Mouse (Mus musculus): ENCODE data around the gene Nuf2. TPM values are rescaled to one million over a fixed set of nuclear protein-coding genes. Genes with fewer than 3 reads are reported as not detected.

The Nuf2 gene
- total RNA-seq (2021), result under 1 TPM; 0.13 to 0.25 TPM
- 0.12 and 0.18 TPM in 2 replicates for polyA plus RNA-seq (2012; rRNA removed)
- long read RNA-seq, result 0 reads

DNA sequence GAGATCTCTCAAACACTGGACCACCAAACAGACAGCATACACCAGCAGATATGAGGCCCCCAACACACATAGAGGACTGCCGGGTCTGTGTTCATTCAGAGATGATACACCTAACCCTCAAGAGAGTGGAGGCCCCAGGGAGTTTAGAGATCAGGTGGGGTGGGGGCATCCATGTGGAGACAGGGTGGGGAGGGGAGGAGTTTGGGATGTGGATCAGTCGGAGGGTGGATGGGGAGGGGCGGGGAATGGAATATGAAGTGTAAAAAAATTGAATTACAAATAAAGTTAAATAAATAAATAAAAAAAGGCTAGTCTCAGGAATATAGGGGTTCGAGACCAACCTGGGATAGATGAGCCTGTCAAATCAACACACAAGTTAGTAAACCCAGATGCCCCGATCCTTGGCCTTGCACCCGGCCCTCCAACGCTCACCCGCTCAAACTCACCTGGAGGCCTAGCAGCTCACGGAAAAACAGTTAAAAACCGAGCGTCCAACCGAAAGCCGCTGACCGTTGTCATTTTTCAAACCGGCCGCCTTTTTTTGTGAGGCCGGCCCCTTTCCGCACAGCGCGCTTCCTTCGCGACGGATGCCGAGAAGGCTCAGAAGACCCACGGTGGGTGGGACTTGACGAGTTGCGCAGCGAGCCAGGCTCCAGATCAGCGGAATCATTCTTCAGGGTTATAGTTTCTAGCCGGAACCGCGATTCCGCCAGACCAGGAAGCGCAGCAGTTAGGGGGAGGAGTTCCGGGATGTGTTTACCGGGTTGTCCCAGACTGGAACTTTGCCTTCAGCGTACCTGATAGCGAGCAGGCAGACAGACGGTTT is at the start of gene Nuf2:
Gene Nuf2, minus strand, starts transcription at position 589 of the 826 bp plus-strand sequence.
- WGBS, result under 1% methylated on average over 39 of the region's 39 CpGs
- no peaks in the 10 kb centered on the region for H3K79me2 ChIP-seq (replicated peaks; ENCODE audit: control insufficient read depth, insufficient read depth, low read length)
- intact Hi-C loops (cut with DNase I), result loop anchor here (5.0 to 10.0 kb wide), 2 partner anchors 141 to 604 kb away; no protein-coding TSS in a partner anchor
- H3K4me1 ChIP-seq (ENCODE audit: control insufficient read depth, insufficient read depth, low read length), result no peaks in the 10 kb centered on the region
- peak; percentile 96 for TF ChIP-seq EP300 (IDR thresholded peaks at IDR 0.05; ENCODE audit: insufficient read depth, low read depth, low read length)
- no peak for TF ChIP-seq CTCF (IDR thresholded peaks at IDR 0.05)
- TF ChIP-seq POLR2A (IDR thresholded peaks at IDR 0.05; ENCODE audit: insufficient read depth, low read depth, low read length), result peak; percentile 98
- H3K4me3 ChIP-seq, result peak within 1 kb of the TSS; percentile 58
- peak within 1 kb of the TSS; percentile 41; the same call in 1 of the 2 replicates for H3K9ac ChIP-seq (ENCODE audit: low read depth, low read length)
- no peaks in the 10 kb centered on the region for H3K36me3 ChIP-seq (ENCODE audit: control insufficient read depth, insufficient read depth, low read length)
- H3K27ac ChIP-seq, result peak within 1 kb of the TSS; percentile 96
- no peaks in the 10 kb centered on the region for H3K27me3 ChIP-seq (ENCODE audit: control insufficient read depth, insufficient read depth, low read length)
- peak; percentile 98 for DNase-seq

GRCm38 (mm10) chr1:169579572-169579971 is 48.3 kb upstream of the Nuf2 start:
- Histone ChIP-seq H3K4me3 (no peak overlapping the region), H3K36me3 (ENCODE audit: control insufficient read depth, insufficient read depth, low read length) (no peaks in the 10 kb centered on the region), H3K27ac (no peak overlapping the region), H3K27me3 (ENCODE audit: control insufficient read depth, insufficient read depth, low read length) (no peaks in the 10 kb centered on the region), H3K79me2 (replicated peaks; ENCODE audit: control insufficient read depth, insufficient read depth, low read length) (no peaks in the 10 kb centered on the region), H3K9ac (ENCODE audit: low read depth, low read length) (no peak overlapping the region), H3K4me1 (ENCODE audit: control insufficient read depth, insufficient read depth, low read length) (no peaks in the 10 kb centered on the region)
- 60% methylated on average over 3 of the region's 3 CpGs for WGBS
- no peak for DNase-seq
- intact Hi-C loops (cut with DNase I), result loop anchor here (5.0 kb wide), 1 partner anchor 78 kb away; the partner anchor contains the start of gene Rgs5
- no peak for TF ChIP-seq CTCF (IDR thresholded peaks at IDR 0.05)
- TF ChIP-seq EP300 (IDR thresholded peaks at IDR 0.05; ENCODE audit: insufficient read depth, low read depth, low read length), result no peak
- TF ChIP-seq POLR2A (IDR thresholded peaks at IDR 0.05; ENCODE audit: insufficient read depth, low read depth, low read length), result no peak

DNA sequence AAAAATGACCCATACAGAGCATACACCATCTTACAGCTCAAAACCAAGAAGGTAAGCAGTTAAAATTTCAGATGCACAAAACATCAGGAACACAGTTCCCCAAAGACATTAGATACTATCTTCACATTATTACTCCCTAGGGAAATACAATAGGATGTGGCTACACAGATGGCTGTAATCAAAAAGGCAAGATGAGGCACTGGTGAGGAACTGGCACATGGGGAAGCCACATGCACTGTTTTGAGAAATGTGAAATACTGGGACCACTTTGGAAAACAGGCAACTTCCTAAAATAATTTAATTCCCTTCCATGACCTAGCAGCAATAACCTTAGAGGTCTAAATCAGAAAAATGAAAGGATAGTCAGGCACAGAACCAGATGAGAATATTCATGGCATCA is 42.9 kb upstream of the Nuf2 start:
- H3K27ac ChIP-seq, result peak overlapping the region; percentile 53

GRCm38 (mm10) chr1:169555621-169556020 is 24.4 kb upstream of the Nuf2 start:
- TF ChIP-seq EP300 (IDR thresholded peaks at IDR 0.05; ENCODE audit: insufficient read depth, low read depth, low read length) (no peak), POLR2A (IDR thresholded peaks at IDR 0.05; ENCODE audit: insufficient read depth, low read depth, low read length) (no peak), CTCF (IDR thresholded peaks at IDR 0.05) (no peak)
- no peaks in the 10 kb centered on the region for H3K27me3 ChIP-seq (ENCODE audit: control insufficient read depth, insufficient read depth, low read length)
- intact Hi-C loops (cut with DNase I), result loop anchor here (10.0 kb wide), 1 partner anchor 99 kb away; the partner anchor contains the start of gene Rgs5
- 48% methylated on average over 2 of the region's 2 CpGs for WGBS
- H3K4me3 ChIP-seq, result no peak overlapping the region
- H3K9ac ChIP-seq (ENCODE audit: low read depth, low read length), result no peak overlapping the region
- H3K27ac ChIP-seq, result no peak overlapping the region
- no peak for DNase-seq
- H3K4me1 ChIP-seq (ENCODE audit: control insufficient read depth, insufficient read depth, low read length), result no peaks in the 10 kb centered on the region
- H3K79me2 ChIP-seq (replicated peaks; ENCODE audit: control insufficient read depth, insufficient read depth, low read length), result no peaks in the 10 kb centered on the region
- no peaks in the 10 kb centered on the region for H3K36me3 ChIP-seq (ENCODE audit: control insufficient read depth, insufficient read depth, low read length)

More for the DNA sequence above, 42.9 kb upstream of the Nuf2 start:
- no peak for TF ChIP-seq POLR2A (IDR thresholded peaks at IDR 0.05; ENCODE audit: insufficient read depth, low read depth, low read length)
- DNase-seq, result no peak
- H3K27me3 ChIP-seq (ENCODE audit: control insufficient read depth, insufficient read depth, low read length), result no peaks in the 10 kb centered on the region
- no peaks in the 10 kb centered on the region for H3K36me3 ChIP-seq (ENCODE audit: control insufficient read depth, insufficient read depth, low read length)
- H3K9ac ChIP-seq (ENCODE audit: low read depth, low read length), result no peak overlapping the region
- H3K79me2 ChIP-seq (replicated peaks; ENCODE audit: control insufficient read depth, insufficient read depth, low read length), result no peaks in the 10 kb centered on the region
- no peaks in the 10 kb centered on the region for H3K4me1 ChIP-seq (ENCODE audit: control insufficient read depth, insufficient read depth, low read length)
- H3K4me3 ChIP-seq, result no peak overlapping the region
- intact Hi-C loops (cut with DNase I), result no loop called here

DNA sequence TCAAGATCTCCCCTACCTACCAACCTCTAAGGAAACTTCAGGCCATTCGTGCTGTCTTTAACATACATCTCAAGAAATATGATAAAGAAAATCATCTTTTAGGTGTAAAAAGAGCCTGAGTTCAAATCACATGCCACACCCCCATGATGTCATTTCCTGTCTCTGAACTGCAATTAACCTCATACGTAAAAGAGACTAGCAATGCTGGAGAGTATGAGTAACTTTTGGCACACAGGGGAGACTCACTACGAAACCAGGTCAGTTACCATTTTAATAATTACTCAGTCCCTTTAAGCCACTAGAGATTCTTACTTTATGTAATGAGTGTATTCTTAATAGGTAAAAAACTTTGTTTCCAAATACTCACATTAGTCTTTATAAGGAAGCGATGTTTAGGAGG is 23.8 kb upstream of the Nuf2 start:
- Histone ChIP-seq H3K79me2 (replicated peaks; ENCODE audit: control insufficient read depth, insufficient read depth, low read length) (no peaks in the 10 kb centered on the region), H3K27me3 (ENCODE audit: control insufficient read depth, insufficient read depth, low read length) (no peaks in the 10 kb centered on the region)
- WGBS, result 65% methylated on average over 4 of the region's 4 CpGs

GRCm38 (mm10) chr1:169553446-169553845 is 22.2 kb upstream of the Nuf2 start:
- Histone ChIP-seq H3K27ac (no peak overlapping the region), H3K36me3 (ENCODE audit: control insufficient read depth, insufficient read depth, low read length) (no peaks in the 10 kb centered on the region), H3K9ac (ENCODE audit: low read depth, low read length) (no peak overlapping the region), H3K79me2 (replicated peaks; ENCODE audit: control insufficient read depth, insufficient read depth, low read length) (no peaks in the 10 kb centered on the region), H3K4me3 (no peak overlapping the region), H3K4me1 (ENCODE audit: control insufficient read depth, insufficient read depth, low read length) (no peaks in the 10 kb centered on the region), H3K27me3 (ENCODE audit: control insufficient read depth, insufficient read depth, low read length) (no peaks in the 10 kb centered on the region)
- intact Hi-C loops (cut with DNase I), result loop anchor here (10.0 kb wide), 1 partner anchor 101 kb away; the partner anchor contains the start of gene Rgs5
- TF ChIP-seq POLR2A (IDR thresholded peaks at IDR 0.05; ENCODE audit: insufficient read depth, low read depth, low read length), result no peak
- TF ChIP-seq EP300 (IDR thresholded peaks at IDR 0.05; ENCODE audit: insufficient read depth, low read depth, low read length), result no peak
- TF ChIP-seq CTCF (IDR thresholded peaks at IDR 0.05), result no peak
- WGBS, result 52% methylated on average over 7 of the region's 7 CpGs
- DNase-seq, result peak; percentile 22 to 32

More for the DNA sequence above, 23.8 kb upstream of the Nuf2 start:
- intact Hi-C loops (cut with DNase I), result loop anchor here (10.0 kb wide), 1 partner anchor 100 kb away; the partner anchor contains the start of gene Rgs5
- Histone ChIP-seq H3K4me3 (no peak overlapping the region), H3K4me1 (ENCODE audit: control insufficient read depth, insufficient read depth, low read length) (no peaks in the 10 kb centered on the region), H3K9ac (ENCODE audit: low read depth, low read length) (no peak overlapping the region), H3K27ac (no peak overlapping the region), H3K36me3 (ENCODE audit: control insufficient read depth, insufficient read depth, low read length) (no peaks in the 10 kb centered on the region)
- DNase-seq, result no peak
- TF ChIP-seq EP300 (IDR thresholded peaks at IDR 0.05; ENCODE audit: insufficient read depth, low read depth, low read length), result no peak
- TF ChIP-seq CTCF (IDR thresholded peaks at IDR 0.05), result no peak
- no peak for TF ChIP-seq POLR2A (IDR thresholded peaks at IDR 0.05; ENCODE audit: insufficient read depth, low read depth, low read length)

All from heart, adult 2 months (tissue).